Mouse (Mus musculus): ENCODE measurements around the gene Zfp513. TPM values are rescaled to one million over a fixed set of nuclear protein-coding genes. Genes with fewer than 3 reads are reported as not detected.

Gene Zfp513
- polyA plus RNA-seq, 1 experiment: 32.0 TPM

- no peak for TF ChIP-seq GATA1 (IDR thresholded peaks at IDR 0.05; ENCODE audit: low read length)
Measured at GRCm38 (mm10) chr5:31192939-31193630, 9.0 kb downstream of the Zfp513 start, which contains the start of the genes Snx17 and Eif2b4. TSS of gene Snx17 (plus strand) at chr5:31193227. TSS of gene Eif2b4 (minus strand) at chr5:31193430.

- TF ChIP-seq GATA1 (IDR thresholded peaks at IDR 0.05; ENCODE audit: low read length): no peak
Measured at GRCm38 (mm10) chr5:31192045-31192938, 9.8 kb downstream of the Zfp513 start.

GRCm38 (mm10) chr5:31190201-31190600 is 11.9 kb downstream of the Zfp513 start:
- TF ChIP-seq GATA1 (IDR thresholded peaks at IDR 0.05; ENCODE audit: low read length): no peak

GRCm38 (mm10) chr5:31188223-31188840 is 13.8 kb downstream of the Zfp513 start:
- no peak for TF ChIP-seq GATA1 (IDR thresholded peaks at IDR 0.05; ENCODE audit: low read length)

GRCm38 (mm10) chr5:31183678-31184077 is 18.4 kb downstream of the Zfp513 start:
- no peak for TF ChIP-seq GATA1 (IDR thresholded peaks at IDR 0.05; ENCODE audit: low read length)

GRCm38 (mm10) chr5:31181183-31181770 is 20.8 kb downstream of the Zfp513 start:
- TF ChIP-seq GATA1 (IDR thresholded peaks at IDR 0.05; ENCODE audit: low read length): no peak

- TF ChIP-seq GATA1 (IDR thresholded peaks at IDR 0.05; ENCODE audit: low read length): no peak
Measured at GRCm38 (mm10) chr5:31179766-31180630, 22.1 kb downstream of the Zfp513 start, which contains the start of the genes Gm29609 and Gtf3c2. TSS of gene Gm29609 (minus strand) at chr5:31179911. TSS of gene Gtf3c2 (minus strand) at chr5:31180144.

GRCm38 (mm10) chr5:31179301-31179765 is 22.8 kb downstream of the Zfp513 start:
- TF ChIP-seq GATA1 (IDR thresholded peaks at IDR 0.05; ENCODE audit: low read length): no peak

GRCm38 (mm10) chr5:31168630-31169029 is 33.5 kb downstream of the Zfp513 start:
- TF ChIP-seq GATA1 (IDR thresholded peaks at IDR 0.05; ENCODE audit: low read length): no peak

- no peak for TF ChIP-seq GATA1 (IDR thresholded peaks at IDR 0.05; ENCODE audit: low read length)
Measured at GRCm38 (mm10) chr5:31164878-31165277, 37.2 kb downstream of the Zfp513 start.

GRCm38 (mm10) chr5:31162462-31162861 is 39.6 kb downstream of the Zfp513 start:
- TF ChIP-seq GATA1 (IDR thresholded peaks at IDR 0.05; ENCODE audit: low read length): no peak

GRCm38 (mm10) chr5:31154152-31154553 is 48.0 kb downstream of the Zfp513 start, which contains the start of gene Mpv17:
TSS of gene Mpv17 (minus strand) at chr5:31154251.
- TF ChIP-seq GATA1 (IDR thresholded peaks at IDR 0.05; ENCODE audit: low read length): no peak

- TF ChIP-seq GATA1 (IDR thresholded peaks at IDR 0.05; ENCODE audit: low read length): no peak
Measured at GRCm38 (mm10) chr5:31153516-31154151, 48.5 kb downstream of the Zfp513 start.

GRCm38 (mm10) chr5:31151746-31152145 is 50.4 kb downstream of the Zfp513 start:
- TF ChIP-seq GATA1 (IDR thresholded peaks at IDR 0.05; ENCODE audit: low read length): no peak

All from G1E-ER4 (cell line).